Mouse (Mus musculus) C2C12 (cell line): ENCODE measurements at regions not wholly inside any gene's neighbourhood (a gene's known extent, or its start where the extent isn't known, plus 50 kb on each side); places are given as distances from the start of the nearest gene placed in this dataset.

Experiments used
- CTCF ChIP-seq: IDR thresholded peaks from one replicate; pipeline ENCODE4 v1.5.1; 2011; ENCODE audit not compliant: control insufficient read depth, insufficient read depth, insufficient read length
- FOSL1 ChIP-seq: IDR thresholded peaks from one replicate; pipeline ENCODE4 v1.8.0; 2011; ENCODE audit warnings: mild to moderate bottlenecking, low read length; ENCODE audit not compliant: poor library complexity, insufficient read depth, severe bottlenecking
- MAX ChIP-seq: IDR thresholded peaks from one replicate; pipeline ENCODE4 v1.6.1; 2011; ENCODE audit warnings: mild to moderate bottlenecking, control low read depth
- USF1 ChIP-seq: IDR thresholded peaks from one replicate; pipeline ENCODE4 v1.6.1; 2011; ENCODE audit warnings: low read depth, mild to moderate bottlenecking, control low read depth, moderate library complexity

DNA sequence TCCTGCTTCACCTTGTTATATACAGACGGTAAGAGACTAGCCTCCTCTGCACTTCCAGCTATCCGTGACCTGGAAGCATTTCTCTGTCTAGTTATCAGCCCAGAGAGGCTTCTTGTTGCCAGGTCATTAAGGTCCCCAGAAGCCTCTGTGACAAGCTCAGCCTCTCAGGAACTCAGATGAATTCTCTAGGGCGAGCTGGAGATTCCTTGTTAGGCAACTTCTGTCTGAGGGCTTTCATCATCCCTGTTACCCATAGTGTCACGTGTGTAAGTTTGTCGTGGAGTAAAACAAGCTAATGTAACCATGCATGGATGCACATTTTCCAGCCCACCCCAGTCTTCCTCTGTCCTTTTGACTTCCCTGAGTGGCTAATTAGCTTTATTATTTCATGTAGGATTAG is 126.3 kb upstream of the Ednra start:
- TF ChIP-seq CTCF (no peak), USF1 (no peak), MAX (no peak), FOSL1 (no peak)
